In the genomic region with DNA sequence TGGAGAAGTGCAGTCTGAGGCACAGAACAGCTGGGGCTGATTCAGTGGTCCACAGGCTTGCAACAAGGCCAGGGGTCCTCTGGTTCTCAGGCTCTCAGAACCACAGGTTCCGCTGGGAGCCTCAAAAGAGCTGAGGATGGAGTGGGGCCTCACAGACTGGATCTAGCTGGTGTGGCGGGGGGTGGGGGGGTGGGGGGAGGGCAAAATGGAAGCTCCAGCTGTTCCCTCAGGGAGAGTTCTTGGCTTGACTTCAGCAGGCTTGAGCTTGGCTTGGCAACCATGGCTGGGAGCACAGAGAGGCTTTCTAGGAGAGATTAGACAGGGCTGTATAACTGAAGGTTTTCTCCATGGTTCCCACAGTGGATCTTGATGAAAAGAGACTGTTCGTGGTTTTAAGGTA, we compare ENCODE assay signal across 20 mouse cellular contexts.
DNase-seq lines count a peak whose midpoint lies in the region; ATAC-seq and TF ChIP-seq lines count a peak whose summit lies in the region.
"Had no signal": no experiment of that assay in that cellular context is flagged by ENCODE, and none has a peak within 500 bp of the region (broad histone marks: within the 10 kb centered on the region; RNA-seq: fewer than 3 reads in every experiment).

No protein-coding gene starts in this region.

- intact Hi-C loops in heart, postnatal 10 days (cut with DNase I) = no loop called here
- intact Hi-C loops in left cerebral cortex, postnatal 14 days (cut with DNase I) = no loop called here

- no peak for TF ChIP-seq CTCF in stomach, postnatal 0 days (IDR thresholded peaks at IDR 0.05; ENCODE audit: low read depth)

- no peak overlapping the region for H3K4me3 ChIP-seq in heart, embryonic 11.5 days (ENCODE audit: low read depth, low read length)
- H3K4me3 ChIP-seq in stomach, embryonic 16.5 days (replicated peaks; ENCODE audit: low read length) = no peak overlapping the region
- no peak overlapping the region for H3K4me3 ChIP-seq in stomach, postnatal 0 days (ENCODE audit: low read depth, low read length)
- H3K4me3 ChIP-seq: heart, embryonic 13.5 days; limb, embryonic 15.5 days; megakaryocyte, embryonic 14.5 days; myocyte; neural tube, embryonic 15.5 days; stomach, embryonic 15.5 days had no signal

- no peaks in the 10 kb centered on the region for H3K27me3 ChIP-seq in heart, embryonic 11.5 days (ENCODE audit: control insufficient read depth, insufficient read depth, low read length)
- no peaks in the 10 kb centered on the region for H3K27me3 ChIP-seq in stomach, embryonic 16.5 days (ENCODE audit: control insufficient read depth, insufficient read depth, low read length)
- no peaks in the 10 kb centered on the region for H3K27me3 ChIP-seq in stomach, postnatal 0 days (ENCODE audit: control insufficient read depth, insufficient read depth, low read length)
- H3K27me3 ChIP-seq: heart, embryonic 13.5 days; limb, embryonic 15.5 days; megakaryocyte, embryonic 14.5 days; neural tube, embryonic 15.5 days; stomach, embryonic 15.5 days had no signal

- H3K9ac ChIP-seq in heart, embryonic 11.5 days (ENCODE audit: low read depth, low read length) = no peak overlapping the region
- H3K9ac ChIP-seq in stomach, embryonic 16.5 days (ENCODE audit: low read length) = no peak overlapping the region
- no peak overlapping the region for H3K9ac ChIP-seq in stomach, postnatal 0 days (ENCODE audit: low read length)
- H3K9ac ChIP-seq: heart, embryonic 13.5 days; limb, embryonic 15.5 days; neural tube, embryonic 15.5 days; stomach, embryonic 15.5 days had no signal

- TF ChIP-seq EP300 in stomach, postnatal 0 days (optimal IDR thresholded peaks at IDR 0.05) = no peak

- H3K9me3 ChIP-seq in heart, embryonic 11.5 days (replicated peaks; ENCODE audit: control insufficient read depth, low read length) = peaks cover 2% of the 10 kb centered on the region; the same call in 1 of the 2 replicates
- H3K9me3 ChIP-seq in stomach, embryonic 16.5 days (replicated peaks; ENCODE audit: control insufficient read depth, low read length) = no peaks in the 10 kb centered on the region
- H3K9me3 ChIP-seq in stomach, postnatal 0 days (ENCODE audit: control insufficient read depth, low read length) = no peaks in the 10 kb centered on the region
- H3K9me3 ChIP-seq: limb, embryonic 15.5 days; megakaryocyte, embryonic 14.5 days; neural tube, embryonic 15.5 days; stomach, embryonic 15.5 days had no signal

- no peaks in the 10 kb centered on the region for H3K4me1 ChIP-seq in heart, embryonic 11.5 days (ENCODE audit: control insufficient read depth, insufficient read depth, low read length)
- no peaks in the 10 kb centered on the region for H3K4me1 ChIP-seq in stomach, embryonic 16.5 days (ENCODE audit: control insufficient read depth, insufficient read depth, low read length)
- no peaks in the 10 kb centered on the region for H3K4me1 ChIP-seq in stomach, postnatal 0 days (replicated peaks; ENCODE audit: control insufficient read depth, insufficient read depth)
- H3K4me1 ChIP-seq: heart, embryonic 13.5 days; limb, embryonic 15.5 days; megakaryocyte, embryonic 14.5 days; neural tube, embryonic 15.5 days; stomach, embryonic 15.5 days had no signal

- WGBS in heart, embryonic 11.5 days (ENCODE audit: insufficient replicate concordance) = 79% methylated on average over 3 of the region's 3 CpGs
- 53% methylated on average over 3 of the region's 3 CpGs for WGBS in stomach, embryonic 16.5 days
- WGBS in stomach, postnatal 0 days = 61% methylated on average over 3 of the region's 3 CpGs

- no peak overlapping the region for H3K4me2 ChIP-seq in heart, embryonic 11.5 days
- no peak overlapping the region for H3K4me2 ChIP-seq in stomach, embryonic 16.5 days (ENCODE audit: low read depth, low read length)
- no peak overlapping the region for H3K4me2 ChIP-seq in stomach, postnatal 0 days (replicated peaks; ENCODE audit: low read depth)
- H3K4me2 ChIP-seq: heart, embryonic 13.5 days; limb, embryonic 15.5 days; neural tube, embryonic 15.5 days; stomach, embryonic 15.5 days had no signal

- no peaks in the 10 kb centered on the region for H3K36me3 ChIP-seq in heart, embryonic 11.5 days (ENCODE audit: control insufficient read depth, insufficient read depth, low read length)
- no peaks in the 10 kb centered on the region for H3K36me3 ChIP-seq in stomach, embryonic 16.5 days (ENCODE audit: control insufficient read depth, insufficient read depth, low read length)
- H3K36me3 ChIP-seq in stomach, postnatal 0 days (ENCODE audit: control insufficient read depth, insufficient read depth, low read length) = no peaks in the 10 kb centered on the region
- H3K36me3 ChIP-seq: heart, embryonic 13.5 days; limb, embryonic 15.5 days; neural tube, embryonic 15.5 days; stomach, embryonic 15.5 days had no signal

- H3K27ac ChIP-seq in heart, embryonic 11.5 days (ENCODE audit: low read depth, low read length) = no peak overlapping the region
- no peak overlapping the region for H3K27ac ChIP-seq in stomach, embryonic 16.5 days (ENCODE audit: low read length)
- H3K27ac ChIP-seq in stomach, postnatal 0 days (replicated peaks) = no peak overlapping the region
- H3K27ac ChIP-seq: heart, embryonic 13.5 days; kidney, postnatal 0 days; limb, embryonic 15.5 days; neural tube, embryonic 15.5 days; stomach, embryonic 15.5 days had no signal

- ATAC-seq in heart, embryonic 11.5 days (replicated peaks; ENCODE audit: insufficient number of reproducible peaks, low FRiP score, low TSS enrichment) = no peak
- ATAC-seq in stomach, embryonic 16.5 days (ENCODE audit: insufficient read depth, low FRiP score) = peak; percentile 56
- ATAC-seq in stomach, postnatal 0 days (ENCODE audit: low FRiP score, low TSS enrichment) = no peak; the same call in 1 of the 2 replicates
- ATAC-seq: forebrain, embryonic 14.5 days had no signal

- peak; percentile 54 to 67 for DNase-seq in heart, adult 18-20 months
- no peak for DNase-seq in stomach, postnatal 0 days (ENCODE audit: low spot score)
- DNase-seq in heart, postnatal 10 days = peak; percentile 51 to 61
- DNase-seq in skeletal muscle tissue, adult 2 months (ENCODE audit: low read depth, low spot score) = peak; percentile 22
- DNase-seq in ovary, adult 18-20 months (ENCODE audit: low spot score) = no peak
- no peak for DNase-seq in left cerebral cortex, postnatal 14 days (ENCODE audit: low spot score in 2 of 2)
- DNase-seq: cerebellum, adult 18-20 months; kidney, adult 11 months; midbrain, embryonic 14.5 days; right cerebral cortex, postnatal 14 days had no signal

Comparison
In these comparisons a context has a peak if more than half of its experiments do, and no peak if none do; other contexts are left out.
1. DNase-seq: peak in heart, adult 18-20 months (2 of 2), heart, postnatal 10 days (2 of 2) and skeletal muscle tissue, adult 2 months (single experiment); none in stomach, postnatal 0 days (single experiment), ovary, adult 18-20 months (single experiment) and left cerebral cortex, postnatal 14 days (0 of 2).